Mouse (Mus musculus) left cerebral cortex, postnatal 36 days (tissue): Measurements from ENCODE around the gene Zbtb16. TPM values are rescaled to one million over a fixed set of nuclear protein-coding genes. Genes with fewer than 3 reads are reported as not detected.
A peak's percentile ranks its signal among the peaks of the same experiment; 100 is the strongest.

Experiments
- DNase-seq, 2 experiments: peaks; one replicate each; pipeline ENCODE4 v3.0.0; 2021 to 2022; ENCODE audit warnings: low spot score in 2 of 2, mixed read lengths in 1 of 2
- intact Hi-C: fragments of 180-260 bp; cut with DNase I; formaldehyde crosslinking; loops from one replicate; pipeline ENCODE4 v1.15.1; 2025
- total RNA-seq, 2 experiments: library from RNA; stranded (reverse); gene quantifications; 2 replicates each; pipeline ENCODE4 v1.2.3; 2021

The Zbtb16 gene
- total RNA-seq, 2 experiments from 2014 or later, result 75.1 to 93.6 TPM

DNA sequence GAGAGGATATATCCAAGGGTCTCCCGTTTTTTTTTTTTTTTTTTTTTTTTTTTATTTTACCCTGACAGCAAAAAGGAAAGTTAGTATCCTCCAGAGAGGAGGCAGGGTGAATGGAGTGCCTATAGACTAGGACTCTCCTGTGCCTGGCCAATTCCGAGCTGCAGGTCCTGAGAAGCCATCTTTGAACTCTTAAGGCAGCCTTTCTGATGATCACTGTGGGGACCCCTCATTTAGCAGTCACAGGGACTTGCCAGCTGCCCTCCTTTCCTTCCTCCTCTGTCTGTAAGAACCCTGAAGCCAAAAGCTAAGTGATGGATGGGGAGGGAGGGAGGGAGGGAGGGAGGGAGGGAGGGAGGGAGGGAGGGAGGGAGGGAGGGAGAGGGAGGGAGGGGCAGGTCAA lies 98.1 kb downstream of the Zbtb16 start:
- intact Hi-C loops, result loop anchor here (2.0 to 10.0 kb wide), 4 partner anchors 15 to 247 kb away; partner anchors contain the start of gene Usp28
- no peak for DNase-seq

DNA sequence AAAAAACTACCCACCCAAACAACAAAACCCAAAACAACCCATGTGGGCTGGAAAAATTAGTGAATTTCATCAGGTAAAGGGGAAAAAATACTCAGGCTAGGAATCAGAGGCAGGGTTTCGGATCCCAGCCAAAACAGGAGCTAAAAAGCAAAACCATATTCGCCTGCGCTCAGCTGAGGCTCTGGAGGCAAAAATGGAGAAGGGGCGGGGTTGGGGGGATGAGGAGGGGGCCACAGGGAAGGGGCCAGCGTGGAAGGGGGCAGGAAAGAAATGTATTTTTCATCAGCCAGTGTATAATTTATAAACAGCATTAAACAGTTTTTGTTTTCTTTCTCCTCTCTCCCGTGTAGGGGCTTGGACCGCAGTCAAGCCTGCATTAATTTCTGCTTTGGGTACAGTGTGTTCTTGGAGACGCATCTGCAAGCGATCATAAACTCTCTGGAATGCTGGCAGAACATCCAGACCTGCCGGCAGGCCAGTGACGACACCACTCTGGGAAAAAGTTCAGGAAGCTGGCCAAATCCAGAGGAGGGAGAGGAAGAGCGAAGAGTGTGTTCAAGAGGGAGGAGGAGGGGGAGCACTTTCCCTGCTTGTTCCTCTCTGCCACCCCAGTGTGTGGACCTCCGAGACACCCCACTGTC lies 98.7 kb downstream of the Zbtb16 start:
- DNase-seq, result peak; percentile 94 to 96
- intact Hi-C loops, result loop anchor here (2.0 to 10.0 kb wide), 4 partner anchors 15 to 247 kb away; partner anchors contain the start of gene Usp28

DNA sequence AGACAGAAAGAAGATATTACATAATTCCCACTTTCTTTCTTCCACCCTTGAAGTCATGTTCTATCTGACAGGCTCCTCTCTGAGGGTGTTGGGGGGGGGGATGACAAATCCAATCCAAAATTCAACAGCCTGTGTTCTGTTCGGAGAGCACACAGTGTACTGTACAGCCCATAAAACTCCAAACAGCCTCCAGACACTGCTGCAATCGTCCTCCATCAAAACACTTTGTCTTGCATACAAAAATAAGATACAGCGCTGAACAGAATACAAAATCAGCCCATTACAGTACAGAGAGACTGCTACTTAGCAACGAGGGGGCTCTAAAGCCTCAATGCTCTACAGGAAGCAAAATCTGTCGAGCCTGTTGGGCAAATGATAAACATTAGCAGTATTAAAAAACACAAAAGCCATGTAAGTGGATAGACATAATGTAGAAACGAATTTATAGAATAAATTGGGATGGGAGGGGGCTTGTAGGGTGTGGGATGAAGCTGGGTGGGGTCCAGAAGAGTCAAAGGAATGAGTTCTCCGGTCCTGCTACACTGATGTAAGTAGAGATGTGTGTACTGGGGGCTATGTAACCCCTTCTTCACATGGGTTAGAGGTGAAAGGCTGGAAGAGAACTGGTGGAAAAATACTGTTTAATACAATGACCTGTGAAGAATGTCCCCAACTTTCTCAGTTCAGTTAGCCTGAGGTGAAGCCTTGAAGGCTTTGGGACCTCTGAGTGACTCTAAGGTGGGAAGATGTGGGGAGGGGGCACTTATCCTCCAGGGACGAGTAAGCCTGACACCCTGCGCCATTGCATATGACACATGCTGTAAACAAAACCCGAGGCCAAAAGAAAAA lies 99.4 kb downstream of the Zbtb16 start:
- intact Hi-C loops, result loop anchor here (2.0 to 10.0 kb wide), 4 partner anchors 14 to 248 kb away; partner anchors contain the start of gene Usp28
- DNase-seq, result peak; percentile 74

DNA sequence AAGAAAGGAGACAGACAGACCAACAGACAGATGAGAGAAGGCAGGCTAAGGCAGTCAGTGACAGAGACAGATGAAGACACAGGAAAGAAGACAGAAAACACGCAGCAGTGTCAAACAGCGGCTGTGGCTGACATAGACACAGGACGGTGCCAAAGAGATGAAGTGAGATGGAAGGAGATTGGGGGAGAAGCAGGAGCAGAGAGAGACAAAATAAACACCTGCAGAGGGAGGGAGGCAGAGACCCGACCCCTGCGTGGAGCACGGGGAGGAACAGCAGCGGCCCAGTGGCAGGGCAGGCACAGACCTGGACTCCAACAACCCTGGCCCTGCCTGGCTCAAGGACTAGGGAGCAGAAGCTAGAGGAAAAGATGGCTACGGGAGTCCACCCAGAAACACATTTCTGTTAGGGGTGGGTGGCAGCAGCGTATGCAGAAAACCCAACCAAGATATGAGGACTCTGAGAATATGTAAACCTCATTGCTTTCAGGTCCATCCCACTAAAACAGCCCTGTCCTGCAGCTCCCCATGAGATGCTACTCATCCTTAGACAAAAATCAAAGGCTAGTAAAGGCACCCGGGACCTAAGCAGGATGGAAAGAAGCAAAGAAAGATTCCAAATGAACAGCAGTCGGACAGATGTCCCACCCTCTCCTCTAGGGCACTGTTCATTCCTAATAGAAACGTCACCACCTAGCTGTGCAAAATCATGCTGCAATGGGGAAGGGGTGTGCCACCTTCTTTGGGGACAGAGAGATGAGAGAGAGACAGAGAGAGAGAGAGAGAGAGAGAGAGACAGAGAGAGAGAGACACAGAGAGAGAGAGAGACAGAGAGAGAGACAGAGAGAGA lies 100.3 kb downstream of the Zbtb16 start:
- no peak for DNase-seq

DNA sequence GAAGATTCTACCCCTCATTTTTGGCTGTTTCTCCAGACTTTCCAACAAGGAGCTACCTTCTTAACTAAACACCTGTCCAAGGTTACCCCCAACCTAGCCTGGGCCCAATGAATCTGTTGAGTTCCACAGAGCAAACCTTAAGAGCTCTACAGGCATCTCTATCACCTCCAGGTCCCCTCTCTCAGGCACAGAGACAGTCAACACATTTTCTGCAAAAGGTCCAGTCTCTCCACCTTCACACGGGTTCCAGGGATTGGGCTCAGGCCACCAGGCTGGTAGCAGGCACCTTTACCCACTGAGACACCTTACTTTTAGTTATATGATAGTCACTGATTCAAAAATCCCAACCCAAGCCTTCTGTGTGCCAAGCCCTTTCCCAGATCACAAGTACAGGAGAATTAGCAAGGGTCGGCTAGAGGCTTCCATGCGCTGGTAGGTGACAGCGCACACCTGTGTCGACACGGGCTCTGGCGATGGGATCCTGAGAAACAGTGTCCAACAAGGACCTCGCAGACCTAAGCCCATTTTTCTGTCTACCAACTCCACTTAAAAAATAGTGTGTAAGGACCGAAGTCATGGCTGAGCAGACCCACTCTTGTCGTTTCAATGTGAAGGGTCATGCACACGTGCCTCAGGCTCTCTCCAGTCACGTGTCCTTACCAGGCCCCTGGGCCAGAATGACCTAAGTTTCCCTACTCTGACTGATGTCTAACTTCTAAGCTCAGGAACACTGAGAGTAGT lies 101.1 kb downstream of the Zbtb16 start:
- intact Hi-C loops, result loop anchor here (5.0 to 10.0 kb wide), 4 partner anchors 32 to 250 kb away; partner anchors contain the start of gene Usp28
- DNase-seq, result no peak

More for the DNA sequence above, 100.3 kb downstream of the Zbtb16 start:
- intact Hi-C loops, result loop anchor here (2.0 to 10.0 kb wide), 4 partner anchors 13 to 249 kb away; partner anchors contain the start of gene Usp28

DNA sequence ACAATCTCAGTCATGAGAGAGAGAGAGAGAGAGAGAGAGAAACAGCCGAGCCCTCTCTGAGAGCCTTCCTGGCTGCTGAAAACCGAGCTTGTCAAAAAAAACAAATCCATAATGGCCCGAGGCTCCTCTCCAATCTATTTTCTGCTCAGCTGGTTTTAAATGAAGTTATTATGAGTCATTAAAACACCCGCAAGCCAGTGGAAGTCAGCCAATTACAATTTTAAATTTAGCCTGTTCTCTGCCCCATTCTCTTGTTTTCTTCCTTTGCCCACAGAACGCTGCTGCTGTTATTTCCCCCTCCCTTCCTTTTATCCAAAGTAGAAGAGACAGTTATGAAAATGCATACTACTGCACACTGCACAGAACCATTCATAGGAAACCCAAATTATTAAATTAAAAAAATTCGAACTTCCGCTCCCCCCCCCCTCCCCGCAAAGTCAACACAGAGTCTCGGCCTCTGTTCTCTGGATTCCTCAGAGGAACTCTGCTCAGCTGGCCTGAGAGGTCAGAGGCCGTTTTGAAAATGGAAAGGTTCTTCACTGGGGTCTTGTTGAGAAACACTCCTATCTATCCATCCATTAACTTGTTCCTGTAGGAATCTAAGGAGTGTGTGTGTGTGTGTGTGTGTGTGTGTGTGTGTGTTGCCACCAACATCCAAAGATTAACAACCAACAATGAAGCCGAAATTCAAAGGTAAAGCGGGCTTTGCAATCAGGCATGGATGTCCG lies 102.0 kb downstream of the Zbtb16 start:
- DNase-seq, result peak; percentile 60 to 70
- intact Hi-C loops, result loop anchor here (5.0 to 10.0 kb wide), 3 partner anchors 33 to 251 kb away; partner anchors contain the start of gene Usp28

DNA sequence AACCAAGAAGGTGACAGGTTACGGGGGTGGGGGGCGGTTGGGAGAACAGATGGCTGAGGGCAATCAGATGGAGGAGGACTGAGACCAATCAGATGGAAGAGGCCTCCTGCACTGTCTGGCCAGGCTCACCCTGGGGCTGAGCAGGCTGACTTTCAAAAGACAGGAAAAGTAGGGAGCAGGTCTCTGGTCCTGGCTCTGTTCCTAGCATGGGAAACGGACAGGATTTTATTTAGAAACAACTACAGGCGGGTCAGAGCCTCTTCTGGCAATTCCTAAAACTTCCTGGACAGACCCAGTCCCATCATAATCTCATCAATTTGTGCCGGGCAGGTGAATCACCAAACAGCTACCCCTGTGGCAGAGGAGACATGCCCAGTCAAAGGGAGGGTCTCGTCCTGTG lies 102.9 kb downstream of the Zbtb16 start:
- DNase-seq, result no peak
- intact Hi-C loops, result loop anchor here (5.0 to 10.0 kb wide), 3 partner anchors 34 to 252 kb away; partner anchors contain the start of gene Usp28

DNA sequence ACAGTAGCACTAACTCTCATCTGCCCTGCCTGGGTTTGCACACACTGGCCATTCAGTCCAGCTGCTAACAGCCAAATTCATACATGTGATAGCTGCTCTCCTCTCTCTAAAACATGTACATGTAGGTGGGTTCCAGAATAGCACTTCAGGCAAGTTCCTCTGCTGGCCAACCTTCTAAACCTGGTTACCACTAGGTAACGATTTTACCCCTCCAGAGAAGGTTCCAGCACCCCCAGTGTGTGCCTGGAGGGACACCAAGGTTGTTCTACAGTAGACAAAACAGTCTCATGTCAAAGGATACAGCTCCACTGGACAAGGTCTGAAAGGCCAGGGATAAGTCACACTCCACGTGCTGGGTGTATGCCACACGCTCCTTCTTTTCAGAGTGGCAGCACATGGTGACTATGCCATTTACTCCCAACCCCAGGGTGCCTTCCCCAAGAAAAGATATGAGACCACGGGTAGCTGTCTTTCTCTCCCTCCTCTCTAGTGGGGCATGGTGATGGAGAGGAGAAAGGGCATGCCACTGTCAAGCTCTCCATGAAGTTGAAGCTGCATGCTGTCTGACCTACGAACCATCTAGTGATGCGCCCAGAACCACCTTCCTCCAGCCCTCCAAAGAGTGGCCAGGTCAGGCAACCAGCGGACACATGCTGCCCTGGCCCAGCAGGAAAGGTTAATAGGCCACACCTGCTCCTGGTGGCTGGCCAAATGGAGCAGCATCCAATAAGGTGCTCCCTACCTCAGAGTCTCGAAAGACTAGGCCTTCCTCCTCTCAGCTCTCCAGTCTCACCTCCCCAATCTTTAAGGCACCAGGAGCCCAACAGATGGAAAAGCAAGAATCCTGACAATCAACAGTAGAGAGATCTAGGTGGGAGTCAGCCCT lies 104.1 kb downstream of the Zbtb16 start:
- no peak for DNase-seq
- intact Hi-C loops, result loop anchor here (5.0 to 10.0 kb wide), 3 partner anchors 35 to 253 kb away; partner anchors contain the start of gene Usp28

DNA sequence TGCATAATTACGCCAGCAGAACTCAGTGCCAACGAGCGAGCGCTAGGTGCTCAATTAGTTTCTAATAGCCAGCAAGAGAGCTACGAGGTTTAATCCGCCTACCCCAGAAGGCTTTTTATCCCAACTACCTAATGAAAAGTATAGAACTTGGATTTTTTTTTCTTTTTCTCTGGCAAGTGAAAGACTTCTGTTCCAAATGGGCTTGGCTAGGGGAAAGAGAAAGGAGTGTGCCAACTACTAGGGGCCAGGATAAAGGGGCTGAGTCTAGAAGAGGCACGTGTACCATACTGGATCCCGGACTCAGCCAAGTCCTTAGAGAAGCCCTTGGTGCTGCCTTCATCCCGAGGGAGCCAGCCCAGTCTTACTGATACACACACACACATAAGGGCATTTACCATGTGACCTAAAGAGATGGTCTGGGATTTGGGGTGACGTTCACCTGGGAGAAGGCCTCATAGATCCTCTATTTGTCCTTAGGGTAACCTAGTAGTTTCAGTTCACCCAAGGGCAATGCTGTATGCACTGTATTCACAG lies 105.5 kb downstream of the Zbtb16 start:
- intact Hi-C loops, result loop anchor here (5.0 to 10.0 kb wide), 3 partner anchors 37 to 254 kb away; partner anchors contain the start of gene Usp28
- no peak for DNase-seq

DNA sequence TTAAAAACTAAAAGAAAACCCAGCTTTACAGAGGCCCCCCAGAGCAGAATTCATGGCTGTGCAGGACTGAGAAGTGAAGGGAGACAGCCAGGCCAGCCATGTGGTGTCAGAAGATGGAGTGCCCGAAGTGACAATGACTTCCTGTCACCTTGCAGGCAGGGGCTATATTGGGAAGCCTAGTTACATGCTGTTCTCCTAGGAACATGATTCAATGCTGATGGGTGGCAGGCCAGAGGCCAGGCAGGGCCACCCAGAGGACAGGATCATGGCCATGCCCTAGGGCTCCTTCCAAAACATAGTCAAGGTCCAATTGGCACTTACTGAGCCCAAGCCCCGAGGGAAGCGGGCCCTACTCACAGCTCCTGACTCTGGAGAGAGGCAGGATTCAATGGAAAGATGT lies 106.6 kb downstream of the Zbtb16 start:
- DNase-seq, result no peak
- intact Hi-C loops, result no loop called here

DNA sequence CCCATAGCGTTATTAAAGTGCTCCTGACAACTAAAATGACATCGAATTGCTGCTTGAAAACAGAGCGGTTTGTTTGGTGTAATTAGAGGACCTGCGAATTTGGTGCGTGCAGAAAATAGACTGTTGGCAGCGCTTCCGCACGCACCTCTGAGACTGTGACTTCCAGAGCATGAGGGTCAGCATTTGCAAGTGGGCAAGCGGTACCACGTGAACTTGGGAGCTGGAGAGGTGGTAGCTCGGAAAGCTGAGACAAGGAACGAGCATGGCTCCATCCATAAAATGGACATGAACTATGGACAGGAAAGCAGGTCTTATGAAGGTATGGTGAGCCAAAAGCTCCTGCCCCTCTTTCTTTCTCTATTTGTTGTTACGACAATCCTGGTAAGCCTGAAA lies 107.3 kb downstream of the Zbtb16 start:
- DNase-seq, result no peak
- intact Hi-C loops, result no loop called here

DNA sequence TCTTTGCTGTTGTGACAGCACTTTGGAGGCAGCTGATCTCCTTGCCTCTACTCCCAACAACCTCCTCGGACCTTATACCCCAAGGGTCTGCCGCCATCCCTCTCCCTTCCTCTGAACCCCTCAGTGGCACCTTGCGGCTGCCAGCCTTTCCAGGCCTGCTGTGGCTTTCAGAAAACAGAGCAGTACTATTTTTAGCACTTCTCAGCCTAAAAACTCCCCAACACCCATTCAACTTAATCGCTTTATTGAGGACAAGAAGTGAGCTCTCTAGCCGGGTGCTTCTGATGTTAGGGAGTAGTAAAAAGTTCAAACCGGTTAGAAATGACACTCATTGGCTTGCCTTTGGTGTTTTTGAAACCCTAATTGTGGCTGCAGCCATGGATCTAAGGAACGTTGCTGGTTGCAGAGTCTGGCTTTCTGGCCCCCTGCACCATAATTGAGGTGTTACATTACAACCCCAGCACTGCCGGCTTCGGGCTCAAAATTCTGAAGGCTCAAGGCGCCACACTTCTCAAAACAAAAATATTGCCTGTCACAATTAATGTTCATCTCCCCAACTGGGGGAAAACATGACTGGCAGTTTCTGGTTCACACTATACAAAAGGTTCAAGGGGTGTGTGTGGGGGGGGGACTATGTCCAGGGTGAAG lies 107.8 kb downstream of the Zbtb16 start:
- no peak for DNase-seq
- intact Hi-C loops, result no loop called here

DNA sequence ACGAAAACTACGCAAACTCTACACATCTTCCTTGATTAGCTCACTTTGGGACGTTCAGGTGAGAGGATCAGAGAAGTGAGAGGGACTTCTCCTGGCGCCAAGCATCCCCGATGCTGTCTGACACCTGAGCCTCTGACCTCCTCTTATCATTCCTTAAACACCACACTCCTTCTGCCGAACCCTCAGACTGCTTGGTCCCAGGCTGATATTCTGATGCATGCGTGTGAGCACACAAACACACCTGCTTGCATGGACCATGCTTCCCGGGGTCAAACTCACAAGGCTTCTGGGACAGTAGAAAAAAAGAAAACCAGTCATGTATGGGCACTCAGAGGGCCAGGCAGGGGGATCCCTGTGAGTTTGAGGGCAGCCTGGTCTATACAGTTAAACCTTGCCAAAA lies 109.7 kb downstream of the Zbtb16 start:
- DNase-seq, result no peak
- intact Hi-C loops, result no loop called here

DNA sequence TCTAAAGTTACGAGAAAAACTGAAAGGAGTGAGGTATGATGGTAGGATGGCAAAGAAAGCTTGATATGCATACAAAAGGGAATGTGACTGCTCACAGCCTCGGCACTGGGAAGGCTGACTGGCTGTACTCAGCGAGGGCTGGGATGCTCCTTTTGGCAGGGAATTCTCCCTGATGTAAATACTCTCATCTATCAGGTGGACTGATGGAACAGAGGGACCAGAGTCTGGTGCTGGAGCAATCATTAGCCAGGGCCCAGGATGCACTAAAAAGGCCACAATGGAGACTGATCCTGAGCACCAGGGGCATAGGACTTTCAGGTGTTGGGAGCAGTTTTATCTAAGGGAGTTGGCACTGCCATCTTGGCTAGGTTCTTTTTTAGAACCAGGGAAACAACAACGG lies 110.1 kb downstream of the Zbtb16 start:
- intact Hi-C loops, result no loop called here
- no peak for DNase-seq

DNA sequence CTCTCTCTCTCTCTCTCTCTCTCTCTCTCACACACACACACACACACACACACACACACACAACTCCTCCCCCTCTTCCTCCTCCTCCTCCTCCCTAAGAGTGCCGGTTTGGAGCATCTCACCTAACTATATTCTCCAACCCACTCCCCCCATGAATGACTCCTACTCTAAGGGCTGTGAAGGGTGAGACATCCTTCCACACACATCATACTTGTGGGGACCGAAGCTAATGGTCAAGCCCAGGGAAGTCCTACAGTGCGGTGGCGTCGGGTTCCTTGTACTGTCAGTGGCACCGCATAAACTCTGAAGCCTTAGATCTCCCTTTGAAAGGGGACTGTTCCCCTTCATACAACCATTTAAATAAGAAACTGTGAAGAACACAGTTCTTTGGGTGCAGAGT lies 110.9 kb downstream of the Zbtb16 start:
- intact Hi-C loops, result no loop called here
- no peak for DNase-seq

DNA sequence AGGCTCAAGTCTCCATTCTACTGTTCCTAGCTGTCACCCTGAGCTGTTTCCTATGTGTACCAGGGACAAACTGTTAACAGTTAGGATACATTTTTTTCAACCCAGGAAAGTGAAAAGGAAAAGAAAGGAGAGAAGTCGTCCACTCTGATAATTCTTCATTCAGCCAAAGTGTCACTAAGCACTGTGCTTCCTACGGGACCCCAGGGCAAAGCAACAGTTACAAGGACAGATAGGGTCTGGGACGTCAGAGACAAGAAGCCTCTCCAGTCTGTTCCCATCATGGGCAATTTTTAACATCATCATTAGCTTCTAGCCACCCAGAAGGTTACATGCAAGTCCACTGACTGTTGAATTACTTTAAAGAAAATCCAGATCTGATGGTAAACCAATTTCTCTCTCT lies 111.3 kb downstream of the Zbtb16 start:
- intact Hi-C loops, result no loop called here
- DNase-seq, result no peak
